Mouse (Mus musculus) ES-E14 (cell line): ENCODE measurements around the gene Mamdc2. TPM values are rescaled to one million over a fixed set of nuclear protein-coding genes. Genes with fewer than 3 reads are reported as not detected.

ENCODE experiments used
- DNase-seq: peaks from one replicate; pipeline ENCODE4 v3.0.0-alpha.2; 2013; ENCODE audit warnings: low read depth, low spot score
- H3K27ac ChIP-seq: 2 replicates; pipeline ENCODE4 v1.5.1; 2012; ENCODE audit warnings: low read depth, mild to moderate bottlenecking, low read length, moderate library complexity, mixed read lengths; ENCODE audit not compliant: poor library complexity, insufficient read depth, severe bottlenecking
- H3K36me3 ChIP-seq: 2 replicates; pipeline ENCODE4 v1.6.1; 2012; ENCODE audit warnings: mild to moderate bottlenecking, low read length, moderate library complexity, mixed read lengths; ENCODE audit not compliant: control insufficient read depth, poor library complexity, insufficient read depth, severe bottlenecking
- H3K4me1 ChIP-seq, 2 experiments: fragments of 150-350 bp in 1 of 2; sonication (generic) in 1 of 2; 2 replicates each; pipeline ENCODE4 v1.6.1; 2012; ENCODE audit warnings: low read length in 2 of 2, mild to moderate bottlenecking in 1 of 2, mixed read lengths in 1 of 2; ENCODE audit not compliant: control insufficient read depth in 2 of 2, insufficient read depth in 2 of 2, poor library complexity in 1 of 2
- H3K4me3 ChIP-seq, 2 experiments: fragments of 150-350 bp in 1 of 2; sonication (generic) in 1 of 2; 2 replicates each; pipeline ENCODE4 v1.5.1; 2012; ENCODE audit warnings: low read length in 2 of 2, low read depth in 1 of 2, mild to moderate bottlenecking in 1 of 2, mixed read lengths in 1 of 2; ENCODE audit not compliant: insufficient read depth in 1 of 2, poor library complexity in 1 of 2, severe bottlenecking in 1 of 2
- H3K9ac ChIP-seq: 2 replicates; pipeline ENCODE4 v1.6.1; 2012; ENCODE audit warnings: low read depth, mild to moderate bottlenecking, low read length, mixed read lengths; ENCODE audit not compliant: poor library complexity, insufficient read depth, severe bottlenecking
- H3K9me3 ChIP-seq: fragments of 150-350 bp; sonication (generic); 2 replicates; pipeline ENCODE4 v1.6.1; 2012; ENCODE audit warnings: low read depth, mild to moderate bottlenecking, low read length; ENCODE audit not compliant: control insufficient read depth, insufficient read depth
- CHD2 ChIP-seq: IDR thresholded peaks from 2 replicates; pipeline ENCODE4 v1.6.1; 2014; ENCODE audit warnings: mild to moderate bottlenecking, low read depth, low read length, inconsistent platforms
- HCFC1 ChIP-seq: IDR thresholded peaks from 2 replicates; pipeline ENCODE4 v1.6.1; 2012; ENCODE audit warnings: low read length, inconsistent platforms, borderline replicate concordance; ENCODE audit not compliant: insufficient read depth
- MAFK ChIP-seq: IDR thresholded peaks from 2 replicates; pipeline ENCODE4 v1.6.1; 2014; ENCODE audit warnings: mild to moderate bottlenecking, low read depth, low read length, inconsistent platforms; ENCODE audit not compliant: insufficient read depth
- ZC3H11A ChIP-seq: IDR thresholded peaks from 2 replicates; pipeline ENCODE4 v1.6.1; 2012; ENCODE audit warnings: low read depth, mild to moderate bottlenecking, inconsistent platforms, low read length, borderline replicate concordance
- ZNF384 ChIP-seq: IDR thresholded peaks from 2 replicates; pipeline ENCODE4 v1.6.1; 2012; ENCODE audit warnings: low read depth, low read length, inconsistent platforms
- in situ Hi-C, 2 experiments: fragments of 600-800 bp; cut with MboI; formaldehyde crosslinking; loops; one replicate each; pipeline ENCODE4 v1.15.1; 2025; ENCODE audit warnings: low sequenced_read_pairs in 2 of 2, inconsistent platforms in 1 of 2; ENCODE audit not compliant: unreplicated experiment in 2 of 2
- total RNA-seq: library from RNA; depleted of rRNA; stranded (reverse); fragments of 300-350 nt; gene quantifications from 2 replicates; pipeline ENCODE4 v1.2.3, GENCODE M21; 2012

Mamdc2 gene
- total RNA-seq, 1 experiment = 0.85 TPM

- Histone ChIP-seq H3K4me1 (no peaks in the 10 kb centered on the region), H3K9me3 (no peaks in the 10 kb centered on the region), H3K9ac (no peak overlapping the region), H3K4me3 (no peak overlapping the region), H3K36me3 (no peaks in the 10 kb centered on the region; the same call in 1 of the 2 replicates), H3K27ac (no peak overlapping the region)
- no peak for TF ChIP-seq MAFK
- TF ChIP-seq ZNF384 = no peak
- no peak for TF ChIP-seq HCFC1
- no peak for TF ChIP-seq ZC3H11A
- no peak for TF ChIP-seq CHD2
- no peak for DNase-seq
- in situ Hi-C loops = loop anchor here in 1 of 2 experiments (5.0 kb wide), 1 partner anchor 142 kb away; no protein-coding TSS in a partner anchor
Measured at GRCm38 (mm10) chr19:23379752-23380504, 68.3 kb downstream of the Mamdc2 start.

GRCm38 (mm10) chr19:23376536-23377201 is 71.6 kb downstream of the Mamdc2 start:
- no peaks in the 10 kb centered on the region for H3K4me1 ChIP-seq
- no peak for TF ChIP-seq HCFC1
- TF ChIP-seq MAFK = no peak
- no peak for TF ChIP-seq ZC3H11A
- no peak for TF ChIP-seq CHD2
- no peak for TF ChIP-seq ZNF384
- no peak overlapping the region for H3K9ac ChIP-seq
- H3K9me3 ChIP-seq = no peaks in the 10 kb centered on the region
- H3K36me3 ChIP-seq = no peaks in the 10 kb centered on the region; the same call in 1 of the 2 replicates
- no peak overlapping the region for H3K4me3 ChIP-seq
- no peak for DNase-seq
- in situ Hi-C loops = loop anchor here in 1 of 2 experiments (5.0 kb wide), 1 partner anchor 146 kb away; no protein-coding TSS in a partner anchor
- H3K27ac ChIP-seq = no peak overlapping the region

GRCm38 (mm10) chr19:23374941-23375656 is 73.1 kb downstream of the Mamdc2 start:
- Histone ChIP-seq H3K9ac (no peak overlapping the region), H3K4me3 (no peak overlapping the region), H3K4me1 (no peaks in the 10 kb centered on the region), H3K9me3 (no peaks in the 10 kb centered on the region), H3K27ac (no peak overlapping the region), H3K36me3 (no peaks in the 10 kb centered on the region; the same call in 1 of the 2 replicates)
- no peak for TF ChIP-seq HCFC1
- TF ChIP-seq MAFK = no peak
- no peak for TF ChIP-seq CHD2
- TF ChIP-seq ZC3H11A = no peak
- TF ChIP-seq ZNF384 = no peak
- in situ Hi-C loops = loop anchor here in 1 of 2 experiments (5.0 kb wide), 1 partner anchor 147 kb away; no protein-coding TSS in a partner anchor
- no peak for DNase-seq

GRCm38 (mm10) chr19:23373728-23374127 is 74.5 kb downstream of the Mamdc2 start:
- Histone ChIP-seq H3K9ac (no peak overlapping the region), H3K4me3 (no peak overlapping the region), H3K9me3 (no peaks in the 10 kb centered on the region), H3K36me3 (no peaks in the 10 kb centered on the region; the same call in 1 of the 2 replicates), H3K4me1 (no peaks in the 10 kb centered on the region), H3K27ac (no peak overlapping the region)
- no peak for DNase-seq
- TF ChIP-seq ZNF384 (no peak), HCFC1 (no peak), CHD2 (no peak), ZC3H11A (no peak), MAFK (no peak)
- in situ Hi-C loops = no loop called here
